Mouse (Mus musculus): ENCODE data around the gene Camta2.

- TF ChIP-seq CTCF (IDR thresholded peaks at IDR 0.05; ENCODE audit: insufficient read depth, low read length) (no peak), POLR2A (IDR thresholded peaks at IDR 0.05; ENCODE audit: borderline replicate concordance, extremely low read depth, low read depth, low read length) (no peak)
Observed at GRCm38 (mm10) chr11:70715832-70716231, 27.9 kb upstream of the Camta2 start.

All from lung, adult 2 months (tissue).